Mouse (Mus musculus): Measurements from ENCODE around the gene Ddx42. TPM values are rescaled to one million over a fixed set of nuclear protein-coding genes. Genes with fewer than 3 reads are reported as not detected.

Gene Ddx42
- polyA plus RNA-seq, 1 experiment: 10.0 TPM

DNA sequence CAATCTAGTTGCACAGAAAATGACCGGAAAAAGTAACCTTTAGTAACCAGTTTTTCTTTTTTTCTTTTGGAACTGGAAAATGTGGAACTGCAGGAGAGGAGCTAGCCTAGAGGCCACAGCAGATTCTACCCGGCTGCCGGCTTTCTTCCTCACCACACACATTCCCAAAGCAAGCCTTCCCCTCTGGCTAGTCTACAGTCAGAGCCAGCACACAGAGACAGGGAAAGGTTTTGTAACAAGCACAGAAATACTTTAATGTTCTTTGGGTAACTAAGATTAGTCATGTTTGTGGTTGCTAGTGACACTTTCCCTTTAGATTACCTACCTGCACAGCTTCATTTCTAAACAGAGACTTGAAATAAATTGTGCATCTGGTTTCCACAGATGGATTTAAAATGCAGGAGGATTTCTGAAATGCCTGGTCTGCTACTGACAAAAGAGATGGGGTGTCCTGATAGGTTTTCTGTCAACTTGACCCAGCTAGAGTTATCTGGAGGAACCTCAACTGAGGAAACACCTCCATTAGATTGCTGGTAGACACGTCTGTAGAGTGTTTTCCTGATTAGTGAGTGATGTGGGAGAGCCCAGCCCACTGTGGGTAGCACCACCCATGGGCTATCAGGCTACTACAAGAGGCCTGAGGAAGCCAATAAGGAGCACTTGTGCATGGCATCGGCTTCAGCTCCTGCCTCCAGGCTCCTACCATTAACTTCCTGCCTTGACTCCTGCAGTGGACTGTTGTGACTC lies 38.5 kb upstream of the Ddx42 start:
- no peaks in the 10 kb centered on the region for H3K36me3 ChIP-seq (ENCODE audit: control insufficient read depth, insufficient read depth, low read length)
- no peak overlapping the region for H3K4me3 ChIP-seq (ENCODE audit: insufficient read depth, low read depth, low read length)
- H3K27me3 ChIP-seq (replicated peaks; ENCODE audit: control insufficient read depth, insufficient read depth, low read length): no peaks in the 10 kb centered on the region
- TF ChIP-seq POLR2A (IDR thresholded peaks at IDR 0.05; ENCODE audit: low read depth, low read length): no peak
- no peak for TF ChIP-seq CTCF (conservative IDR thresholded peaks at IDR 0.05; ENCODE audit: insufficient read depth, insufficient read length, low read depth, low read length)
- no peak overlapping the region for H3K27ac ChIP-seq (ENCODE audit: insufficient read depth, low read depth, low read length)
- DNase-seq: no peak
- no peaks in the 10 kb centered on the region for H3K4me1 ChIP-seq (ENCODE audit: control insufficient read depth, insufficient read depth, low read length)
- WGBS: 59% methylated on average over 5 of the region's 5 CpGs

DNA sequence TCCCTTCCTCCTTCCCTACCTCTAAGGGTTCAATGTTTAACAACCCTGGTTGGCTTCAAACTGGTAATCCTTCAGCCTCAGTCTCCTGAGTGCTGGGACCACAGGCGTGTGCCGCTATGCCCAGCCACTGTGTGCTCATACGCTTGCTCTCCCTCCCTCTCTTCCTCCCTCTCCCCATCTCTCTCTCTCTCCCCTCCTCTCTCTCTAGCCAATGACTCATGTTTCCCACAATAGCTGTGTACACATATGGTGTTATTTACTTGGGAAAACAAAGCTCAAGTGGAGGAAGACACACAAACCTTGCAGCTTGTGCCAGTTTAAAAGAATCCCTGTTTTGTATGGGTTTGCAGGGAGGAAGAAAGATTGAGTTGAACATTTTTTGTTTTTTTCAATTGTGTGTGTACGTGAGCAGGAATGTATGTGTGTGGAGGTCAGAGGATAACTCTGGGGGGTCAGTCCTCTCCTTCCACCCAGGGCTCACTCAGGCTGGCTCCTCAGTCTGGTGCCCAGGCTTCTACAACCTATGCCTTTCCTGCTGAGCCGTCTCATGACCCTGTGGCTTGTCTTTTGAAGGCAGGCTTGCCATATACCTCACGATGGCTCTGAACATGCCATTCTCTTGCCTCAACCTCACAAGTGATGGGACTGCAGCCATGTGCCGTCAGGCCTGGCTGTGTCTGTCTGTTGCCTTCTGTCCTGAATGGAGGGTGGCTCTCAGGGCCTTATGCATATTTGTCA lies 36.8 kb upstream of the Ddx42 start:
- H3K27ac ChIP-seq (ENCODE audit: insufficient read depth, low read depth, low read length): no peak overlapping the region
- no peaks in the 10 kb centered on the region for H3K27me3 ChIP-seq (replicated peaks; ENCODE audit: control insufficient read depth, insufficient read depth, low read length)
- no peak for DNase-seq
- peaks cover 3% of the 10 kb centered on the region; the same call in 1 of the 2 replicates for H3K36me3 ChIP-seq (ENCODE audit: control insufficient read depth, insufficient read depth, low read length)
- no peak overlapping the region for H3K4me3 ChIP-seq (ENCODE audit: insufficient read depth, low read depth, low read length)
- H3K4me1 ChIP-seq (ENCODE audit: control insufficient read depth, insufficient read depth, low read length): no peaks in the 10 kb centered on the region
- no peak for TF ChIP-seq CTCF (conservative IDR thresholded peaks at IDR 0.05; ENCODE audit: insufficient read depth, insufficient read length, low read depth, low read length)
- no peak for TF ChIP-seq POLR2A (IDR thresholded peaks at IDR 0.05; ENCODE audit: low read depth, low read length)
- 87% methylated on average over 7 of the region's 7 CpGs for WGBS

DNA sequence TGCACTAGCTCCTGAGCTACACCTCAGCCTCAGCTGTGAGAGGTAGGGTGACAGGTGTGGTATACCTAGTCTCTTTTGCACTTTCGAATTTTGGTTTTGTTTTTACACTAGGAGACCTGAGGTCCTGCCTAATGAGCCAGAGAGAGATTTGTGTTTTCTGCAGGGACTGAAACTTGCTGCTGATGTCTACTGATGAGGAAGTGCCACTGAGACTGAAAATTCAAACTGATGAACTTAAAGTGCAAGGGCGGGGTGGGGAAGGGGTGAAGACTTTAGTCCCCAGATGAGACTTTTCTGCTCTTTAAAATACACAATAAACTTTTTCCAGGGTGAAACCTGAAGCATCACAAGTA lies 36.3 kb upstream of the Ddx42 start:
- Histone ChIP-seq H3K27me3 (replicated peaks; ENCODE audit: control insufficient read depth, insufficient read depth, low read length) (no peaks in the 10 kb centered on the region), H3K27ac (ENCODE audit: insufficient read depth, low read depth, low read length) (no peak overlapping the region), H3K36me3 (ENCODE audit: control insufficient read depth, insufficient read depth, low read length) (peaks cover 3% of the 10 kb centered on the region; the same call in 1 of the 2 replicates), H3K4me1 (ENCODE audit: control insufficient read depth, insufficient read depth, low read length) (no peaks in the 10 kb centered on the region), H3K4me3 (ENCODE audit: insufficient read depth, low read depth, low read length) (no peak overlapping the region)
- no peak for DNase-seq
- TF ChIP-seq POLR2A (IDR thresholded peaks at IDR 0.05; ENCODE audit: low read depth, low read length): no peak
- TF ChIP-seq CTCF (conservative IDR thresholded peaks at IDR 0.05; ENCODE audit: insufficient read depth, insufficient read length, low read depth, low read length): no peak
- WGBS: 83% methylated on average over 2 of the region's 2 CpGs

DNA sequence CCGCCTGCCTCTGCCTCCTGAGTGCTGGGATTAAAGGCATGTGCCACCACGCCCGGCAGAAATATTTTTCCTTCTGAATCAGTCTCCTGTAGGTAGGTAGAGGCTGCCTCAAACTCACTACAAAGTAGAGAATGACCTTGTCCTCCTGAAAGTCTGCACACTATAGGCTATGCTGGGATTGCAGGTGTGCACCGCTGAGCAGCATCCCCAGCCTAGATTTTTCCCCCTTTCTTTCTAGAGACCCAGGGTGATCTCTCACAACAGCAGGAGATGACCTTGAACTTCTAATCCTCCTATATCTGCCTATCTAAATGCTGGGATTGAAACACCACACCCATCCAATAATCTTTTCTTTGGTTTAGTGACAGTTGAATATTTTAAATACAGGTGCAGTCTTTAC lies 29.4 kb upstream of the Ddx42 start:
- no peak for DNase-seq
- Histone ChIP-seq H3K27me3 (replicated peaks; ENCODE audit: control insufficient read depth, insufficient read depth, low read length) (no peaks in the 10 kb centered on the region), H3K27ac (ENCODE audit: insufficient read depth, low read depth, low read length) (no peak overlapping the region), H3K4me1 (ENCODE audit: control insufficient read depth, insufficient read depth, low read length) (peaks cover 2% of the 10 kb centered on the region; the same call in 1 of the 2 replicates), H3K36me3 (ENCODE audit: control insufficient read depth, insufficient read depth, low read length) (peaks cover 3% of the 10 kb centered on the region; the same call in 1 of the 2 replicates), H3K4me3 (ENCODE audit: insufficient read depth, low read depth, low read length) (no peak overlapping the region)
- 96% methylated on average over 4 of the region's 4 CpGs for WGBS
- TF ChIP-seq CTCF (conservative IDR thresholded peaks at IDR 0.05; ENCODE audit: insufficient read depth, insufficient read length, low read depth, low read length) (no peak), POLR2A (IDR thresholded peaks at IDR 0.05; ENCODE audit: low read depth, low read length) (no peak)

DNA sequence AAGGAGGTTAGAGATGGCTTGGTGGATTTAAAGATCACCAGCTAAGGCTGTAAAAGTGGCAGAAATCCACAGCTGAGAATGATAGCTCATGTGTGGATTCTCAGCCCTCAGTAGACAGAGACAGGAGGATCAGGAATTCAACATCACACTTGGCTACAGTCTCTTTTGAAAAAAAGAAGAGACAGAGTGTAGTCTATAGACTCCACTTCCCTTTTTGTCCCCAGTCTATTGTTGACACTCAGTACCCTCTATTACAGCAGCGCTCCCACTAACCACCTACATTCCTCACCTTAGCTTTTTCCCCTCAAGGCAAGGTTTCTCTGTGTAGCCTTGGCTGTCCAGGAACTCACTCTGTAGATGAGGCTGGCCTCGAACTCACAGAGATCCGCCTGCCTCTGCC lies 25.0 kb upstream of the Ddx42 start:
- 96% methylated on average over 3 of the region's 3 CpGs for WGBS
- TF ChIP-seq CTCF (conservative IDR thresholded peaks at IDR 0.05; ENCODE audit: insufficient read depth, insufficient read length, low read depth, low read length): no peak
- no peak for TF ChIP-seq POLR2A (IDR thresholded peaks at IDR 0.05; ENCODE audit: low read depth, low read length)

DNA sequence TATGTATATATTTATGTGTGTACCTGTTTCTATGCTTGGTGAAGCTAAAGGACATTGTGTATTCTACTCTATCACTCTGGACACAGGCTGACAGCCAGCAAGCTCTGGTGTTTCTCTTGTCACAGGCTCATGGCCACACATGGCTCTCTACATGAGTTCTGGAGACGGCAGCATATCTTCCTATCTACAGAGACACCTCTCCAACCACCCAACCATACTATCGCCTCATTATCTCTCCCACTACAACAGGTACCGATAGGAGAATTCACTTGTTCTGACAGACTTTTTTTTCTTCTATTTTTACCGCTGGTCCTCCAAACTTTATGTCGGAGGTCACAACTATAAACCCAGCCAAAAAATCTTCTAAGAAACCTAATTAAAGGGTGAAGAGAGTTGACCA lies 24.5 kb upstream of the Ddx42 start:
- TF ChIP-seq CTCF (conservative IDR thresholded peaks at IDR 0.05; ENCODE audit: insufficient read depth, insufficient read length, low read depth, low read length): no peak
- DNase-seq: no peak
- H3K27me3 ChIP-seq (replicated peaks; ENCODE audit: control insufficient read depth, insufficient read depth, low read length): no peaks in the 10 kb centered on the region
- no peak overlapping the region for H3K4me3 ChIP-seq (ENCODE audit: insufficient read depth, low read depth, low read length)
- H3K27ac ChIP-seq (ENCODE audit: insufficient read depth, low read depth, low read length): no peak overlapping the region
- H3K36me3 ChIP-seq (ENCODE audit: control insufficient read depth, insufficient read depth, low read length): no peaks in the 10 kb centered on the region
- WGBS: 42% methylated on average over 5 of the region's 5 CpGs
- peaks cover 5% of the 10 kb centered on the region; the same call in 1 of the 2 replicates for H3K4me1 ChIP-seq (ENCODE audit: control insufficient read depth, insufficient read depth, low read length)

More for the DNA sequence above, 25.0 kb upstream of the Ddx42 start:
- Histone ChIP-seq H3K4me3 (ENCODE audit: insufficient read depth, low read depth, low read length) (no peak overlapping the region), H3K36me3 (ENCODE audit: control insufficient read depth, insufficient read depth, low read length) (no peaks in the 10 kb centered on the region), H3K27ac (ENCODE audit: insufficient read depth, low read depth, low read length) (no peak overlapping the region), H3K4me1 (ENCODE audit: control insufficient read depth, insufficient read depth, low read length) (peaks cover 5% of the 10 kb centered on the region; the same call in 1 of the 2 replicates), H3K27me3 (replicated peaks; ENCODE audit: control insufficient read depth, insufficient read depth, low read length) (no peaks in the 10 kb centered on the region)
- no peak for DNase-seq

DNA sequence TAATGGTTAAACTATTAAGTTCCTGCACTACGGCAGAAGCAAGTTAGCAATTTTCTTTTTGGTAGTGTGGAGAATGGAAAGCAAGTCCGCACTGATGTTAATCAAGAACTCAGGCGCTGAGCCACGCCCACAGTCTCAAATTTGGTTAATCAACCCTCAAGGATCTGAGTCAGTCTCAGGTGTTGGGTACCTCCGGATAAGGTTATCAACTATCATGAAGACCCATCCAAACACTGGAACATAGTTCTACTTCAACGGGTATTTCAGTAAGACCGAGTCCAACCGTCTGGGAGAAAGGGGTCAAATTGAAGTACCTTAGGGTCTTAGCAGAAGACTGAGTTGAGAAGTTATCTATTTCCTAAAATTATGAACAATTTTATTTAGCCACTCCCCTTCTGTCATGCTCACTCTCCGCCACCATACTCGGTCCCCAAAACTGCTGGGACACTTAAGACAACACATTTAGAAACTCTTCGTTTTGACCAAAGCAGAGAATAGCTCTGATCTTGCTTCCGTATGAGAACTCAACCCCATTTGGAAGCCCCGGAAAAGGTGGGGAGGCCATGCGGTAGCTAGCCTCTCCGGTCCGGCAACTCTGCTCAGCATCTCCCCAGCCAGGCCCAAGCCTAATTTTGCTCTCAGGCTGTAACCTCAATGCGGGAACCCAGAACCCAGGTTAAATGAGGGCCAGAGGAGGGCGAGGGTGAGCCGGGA lies 23.9 kb upstream of the Ddx42 start:
- peak; percentile 62 for DNase-seq
- H3K27ac ChIP-seq (ENCODE audit: insufficient read depth, low read depth, low read length): peak overlapping the region; percentile 57
- no peaks in the 10 kb centered on the region for H3K27me3 ChIP-seq (replicated peaks; ENCODE audit: control insufficient read depth, insufficient read depth, low read length)
- peaks cover 5% of the 10 kb centered on the region; the same call in 1 of the 2 replicates for H3K4me1 ChIP-seq (ENCODE audit: control insufficient read depth, insufficient read depth, low read length)
- TF ChIP-seq CTCF (conservative IDR thresholded peaks at IDR 0.05; ENCODE audit: insufficient read depth, insufficient read length, low read depth, low read length) (no peak), POLR2A (IDR thresholded peaks at IDR 0.05; ENCODE audit: low read depth, low read length) (no peak)
- peak overlapping the region; percentile 64 for H3K4me3 ChIP-seq (ENCODE audit: insufficient read depth, low read depth, low read length)
- 5% methylated on average over 19 of the region's 19 CpGs for WGBS
- H3K36me3 ChIP-seq (ENCODE audit: control insufficient read depth, insufficient read depth, low read length): no peaks in the 10 kb centered on the region
